Mouse (Mus musculus) T-helper 17 cell (primary cell): Measurements from ENCODE around the gene Hcrt.

ENCODE experiments used
- in situ Hi-C, 2 experiments: fragments of 300-600 bp; cut with MboI, MseI; formaldehyde crosslinking; loops; 1 replicate in 1 of 2; 2 replicates in 1 of 2; pipeline ENCODE4 v1.15.1; 2025; ENCODE audit warnings: high pct_unique_total_duplicates in 2 of 2

Gene Hcrt

GRCm38 (mm10) chr11:100711783-100712615 lies 50.7 kb downstream of the Hcrt start, which contains the start of gene Kat2a:
Gene Kat2a (minus strand): TSS chr11:100712465.
- in situ Hi-C loops, result no loop called here
